Mouse (Mus musculus) bone marrow, adult 2 months (tissue): ENCODE measurements around the gene Tyw3. TPM values are rescaled to one million over a fixed set of nuclear protein-coding genes. Genes with fewer than 3 reads are reported as not detected.

Experiments used
- H3K27ac ChIP-seq: fragments of 200-500 bp; 2 replicates; pipeline ENCODE4 v1.5.1; 2012; ENCODE audit warnings: low read depth, mild to moderate bottlenecking, control low read depth, inconsistent platforms, low read length; ENCODE audit not compliant: control insufficient read depth, poor library complexity, insufficient read depth
- H3K4me1 ChIP-seq: fragments of 200-500 bp; 2 replicates; pipeline ENCODE4 v1.6.1; 2011; ENCODE audit warnings: low read length; ENCODE audit not compliant: control insufficient read depth, insufficient read depth
- H3K4me3 ChIP-seq: fragments of 200-500 bp; replicated peaks from 2 replicates; pipeline ENCODE3; 2011; ENCODE audit warnings: mild to moderate bottlenecking, low read depth, low read length, control low read depth; ENCODE audit not compliant: control insufficient read depth
- CTCF ChIP-seq: fragments of 200-500 bp; IDR thresholded peaks from 2 replicates; pipeline ENCODE4 v1.5.1; 2011; ENCODE audit warnings: low read length, control low read depth; ENCODE audit not compliant: control insufficient read depth, insufficient read depth
- POLR2A ChIP-seq: fragments of 200-500 bp; IDR thresholded peaks from 2 replicates; pipeline ENCODE4 v1.6.1; 2011; ENCODE audit warnings: low read depth, mild to moderate bottlenecking, control low read depth, low read length, borderline replicate concordance; ENCODE audit not compliant: control insufficient read depth
- WGBS: fragments of 180-500 bp; shearing (Covaris S2); methylation state at CpG from one replicate; pipeline ENCODE4 v1.1.7; 2018; 5-methylcytosine and 5-hydroxymethylcytosine counted together
- polyA plus RNA-seq: library from polyadenylated mRNA; stranded (reverse); fragments of >200 nt; gene quantifications from 2 replicates; pipeline ENCODE4 v1.2.4, GENCODE M21; 2011; ENCODE audit warnings: low replicate concordance; ENCODE audit not compliant: missing spikeins, insufficient read depth, insufficient read length

The Tyw3 gene
- polyA plus RNA-seq, 1 experiment = 1.4 TPM

- no peak overlapping the region for H3K27ac ChIP-seq
- 16% methylated on average over 8 of the region's 8 CpGs for WGBS
- no peak overlapping the region for H3K4me3 ChIP-seq
- no peak for TF ChIP-seq CTCF
- TF ChIP-seq POLR2A = no peak
- H3K4me1 ChIP-seq = no peaks in the 10 kb centered on the region; the same call in 1 of the 2 replicates
These were observed 48.0 kb downstream of the Tyw3 start for GRCm38 (mm10) chr3:154548868-154549301.

GRCm38 (mm10) chr3:154547549-154548426 lies 49.1 kb downstream of the Tyw3 start:
- Histone ChIP-seq H3K27ac (no peak overlapping the region), H3K4me3 (no peak overlapping the region), H3K4me1 (no peaks in the 10 kb centered on the region; the same call in 1 of the 2 replicates)
- TF ChIP-seq POLR2A (no peak), CTCF (no peak)
- 19% methylated on average over 20 of the region's 20 CpGs for WGBS

GRCm38 (mm10) chr3:154546234-154546633 lies 50.7 kb downstream of the Tyw3 start:
- Histone ChIP-seq H3K27ac (no peak overlapping the region), H3K4me1 (no peaks in the 10 kb centered on the region; the same call in 1 of the 2 replicates), H3K4me3 (no peak overlapping the region)
- WGBS = 68% methylated on average over 4 of the region's 4 CpGs
- no peak for TF ChIP-seq POLR2A
- no peak for TF ChIP-seq CTCF

- TF ChIP-seq POLR2A = no peak
- Histone ChIP-seq H3K4me3 (no peak overlapping the region), H3K4me1 (no peaks in the 10 kb centered on the region), H3K27ac (no peak overlapping the region)
- WGBS = 54% methylated on average over 10 of the region's 10 CpGs
These were observed 56.6 kb downstream of the Tyw3 start for GRCm38 (mm10) chr3:154540086-154540911.

DNA sequence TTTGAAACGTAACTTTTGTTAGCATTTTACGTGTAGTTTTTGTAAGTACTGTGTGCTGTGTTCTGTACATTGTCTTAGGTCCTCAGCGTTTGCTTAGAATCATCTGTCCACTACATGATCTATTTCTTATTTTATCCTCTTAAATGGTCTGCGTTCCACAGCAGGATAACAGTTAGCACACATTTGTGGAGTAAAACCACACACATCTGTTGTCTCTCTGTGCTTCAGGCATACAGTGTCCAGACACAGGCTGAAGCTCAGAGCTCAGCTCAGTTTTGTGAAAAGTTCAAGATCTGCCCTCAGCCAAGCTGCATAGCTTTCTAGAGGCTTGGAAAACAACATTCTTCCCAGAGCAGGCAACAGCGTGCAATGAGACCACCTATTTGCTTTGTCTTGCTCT lies 60.8 kb downstream of the Tyw3 start:
- no peaks in the 10 kb centered on the region for H3K4me1 ChIP-seq
- 75% methylated on average over 5 of the region's 5 CpGs for WGBS
- H3K27ac ChIP-seq = no peak overlapping the region
- TF ChIP-seq POLR2A (no peak), CTCF (no peak)
- H3K4me3 ChIP-seq = no peak overlapping the region

- no peak overlapping the region for H3K4me3 ChIP-seq
- TF ChIP-seq CTCF (no peak), POLR2A (no peak)
- H3K4me1 ChIP-seq = no peaks in the 10 kb centered on the region
- H3K27ac ChIP-seq = no peak overlapping the region
- WGBS = 83% methylated on average over 5 of the region's 5 CpGs
These were observed 63.7 kb downstream of the Tyw3 start for GRCm38 (mm10) chr3:154533246-154533645.

- Histone ChIP-seq H3K27ac (no peak overlapping the region), H3K4me3 (no peak overlapping the region), H3K4me1 (no peaks in the 10 kb centered on the region)
- TF ChIP-seq POLR2A (no peak), CTCF (no peak)
- WGBS = 68% methylated on average over 5 of the region's 5 CpGs
These were observed 67.9 kb downstream of the Tyw3 start for GRCm38 (mm10) chr3:154528973-154529372.

DNA sequence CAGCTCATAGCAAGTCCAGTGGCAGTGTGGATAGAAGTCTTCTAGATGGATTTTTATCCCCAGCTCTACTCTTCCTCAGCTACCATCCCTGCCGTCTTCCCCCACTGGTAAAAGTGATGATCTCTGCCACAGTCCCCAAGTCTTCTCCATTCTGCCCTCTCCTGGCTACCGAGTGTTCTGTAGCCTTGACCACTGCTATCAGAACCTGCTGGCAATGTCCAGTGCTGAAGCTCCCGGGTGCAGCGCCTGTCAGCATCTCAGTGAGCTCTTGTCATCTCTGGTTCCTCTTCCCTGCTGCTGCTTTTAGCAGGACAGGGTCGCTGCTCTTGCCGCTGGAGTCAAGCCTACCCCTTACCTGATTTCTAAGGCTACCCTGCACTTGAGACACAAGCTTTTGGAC lies 70.3 kb downstream of the Tyw3 start:
- TF ChIP-seq POLR2A (no peak), CTCF (no peak)
- H3K27ac ChIP-seq = no peak overlapping the region
- 39% methylated on average over 6 of the region's 6 CpGs for WGBS

More for the DNA sequence above, 70.3 kb downstream of the Tyw3 start:
- H3K4me1 ChIP-seq = no peaks in the 10 kb centered on the region
- H3K4me3 ChIP-seq = no peak overlapping the region

Other genes starting within 250 kb of the Tyw3 start
- gene Cryz, start 393 bp downstream of the Tyw3 start, polyA plus RNA-seq = 2.0 and 4.5 TPM in 2 replicates
- gene Erich3, start 66.8 kb upstream of the Tyw3 start, polyA plus RNA-seq = not detected in 2 replicates